Mouse (Mus musculus) macrophage (primary cell): Measurements from ENCODE around the gene Fkbp5. TPM values are rescaled to one million over a fixed set of nuclear protein-coding genes. Genes with fewer than 3 reads are reported as not detected.
"Not testable (repeated sequence)": the region's sequence is repeated elsewhere in the genome, so short reads cannot be mapped to it uniquely, and the experiment has no call there.

ENCODE experiments used
- H3K27ac ChIP-seq: fragments of 350-480 bp; formaldehyde crosslinking; 2 replicates; pipeline ENCODE4 v1.9.0; 2021
- H3K36me3 ChIP-seq: fragments of 350-480 bp; formaldehyde crosslinking; 2 replicates; pipeline ENCODE4 v1.9.0; 2021; ENCODE audit errors: inconsistent target
- H3K4me3 ChIP-seq: fragments of 350-480 bp; formaldehyde crosslinking; 2 replicates; pipeline ENCODE4 v1.9.0; 2021; ENCODE audit errors: inconsistent target
- H3K79me2 ChIP-seq: fragments of 350-480 bp; formaldehyde crosslinking; 2 replicates; pipeline ENCODE4 v1.9.0; 2021; ENCODE audit errors: inconsistent target
- WGBS: methylation state at CpG from one replicate; pipeline ENCODE4 v1.1.7; 2026; ENCODE audit warnings: inconsistent platforms; ENCODE audit not compliant: missing documents; 5-methylcytosine and 5-hydroxymethylcytosine counted together
- polyA plus RNA-seq: library from polyadenylated mRNA; stranded (reverse); fragments of 250-400 nt; gene quantifications from 3 replicates; pipeline ENCODE4 v1.2.4, GENCODE M21; 2018; ENCODE audit warnings: inconsistent platforms
- total RNA-seq, 78 experiments: library from RNA; depleted of rRNA; stranded (reverse); fragments of 250-400 nt; gene quantifications; 1 replicate in 9 of 78; 2 replicates in 24 of 78; 3 replicates in 43 of 78; 4 replicates in 2 of 78; pipeline ENCODE4 v1.2.4; 2018; ENCODE audit warnings: inconsistent platforms in 56 of 78

Fkbp5 gene
- total RNA-seq (2018; cell fraction: chromatin; rRNA removed), result 1 to 10 TPM; 3.0 to 9.8 (median 5.7) TPM
- 1 to 10 TPM; 2.8 to 7.4 (median 4.2) TPM for total RNA-seq (2018; cell fraction: cytosol; rRNA removed)
- total RNA-seq (2018; cell fraction: nucleus; rRNA removed), result 10 to 100 TPM in 2 of 26 experiments, 1 to 10 TPM in 24; 1.5 to 19.2 (median 4.9) TPM
- 3.6 to 19.6 TPM (median 5.8 TPM) in 3 replicates for polyA plus RNA-seq

DNA sequence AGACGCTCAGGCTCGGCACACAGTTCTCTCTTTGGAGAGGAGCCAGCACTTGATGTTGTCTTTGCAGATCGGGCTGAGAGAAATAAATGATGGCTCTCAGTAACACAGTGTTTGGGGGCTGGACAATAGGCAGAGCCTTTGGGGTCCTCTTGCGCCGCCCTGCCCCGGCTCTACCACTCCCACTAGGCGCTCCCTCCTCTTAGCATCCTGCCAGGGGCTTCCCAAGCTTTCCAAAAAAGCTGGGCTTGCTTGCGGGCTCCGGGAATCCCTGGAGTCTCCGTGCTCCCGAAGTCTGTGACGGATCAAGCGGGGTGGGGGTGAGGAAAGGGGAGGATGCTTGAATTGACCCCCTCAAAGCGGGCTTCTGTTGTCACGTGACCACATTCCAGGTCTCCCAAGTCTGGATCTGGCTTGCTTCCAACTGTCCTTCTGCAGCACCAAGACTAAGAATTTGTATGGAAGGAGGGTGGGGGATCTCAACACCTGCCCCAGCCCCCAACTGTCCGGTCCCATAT lies at the start of gene Fkbp5:
Gene Fkbp5, minus strand, starts transcription at position 87 of the 515 bp plus-strand sequence.
- Histone ChIP-seq H3K36me3 (no peaks in the 10 kb centered on the region), H3K4me3 (no peak within 1 kb of the TSS), H3K79me2 (no peaks in the 10 kb centered on the region), H3K27ac (no peak within 1 kb of the TSS)
- WGBS, result 49% methylated on average over 16 of the region's 16 CpGs

DNA sequence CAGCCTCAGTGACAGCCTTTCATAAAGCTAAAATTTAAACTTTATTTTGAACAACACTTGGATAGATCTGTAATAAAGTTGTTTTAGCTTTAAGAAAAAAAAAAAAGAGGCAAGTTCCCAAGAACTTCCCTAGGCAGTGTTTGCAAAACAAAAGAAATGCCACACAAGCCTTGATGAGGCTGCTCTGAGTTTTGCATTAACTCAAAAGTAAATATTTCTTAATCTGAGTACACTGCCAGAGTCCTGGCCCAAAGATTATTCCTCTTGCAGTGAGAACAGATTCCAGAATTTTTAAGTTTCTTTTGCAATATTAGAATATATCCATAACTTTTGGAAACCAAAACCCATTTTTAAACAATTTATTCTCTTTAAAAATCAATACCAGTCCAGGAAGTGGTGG lies 47.9 kb upstream of the Fkbp5 start:
- H3K36me3 ChIP-seq, result no peaks in the 10 kb centered on the region
- no peak overlapping the region for H3K27ac ChIP-seq
- no peaks in the 10 kb centered on the region for H3K79me2 ChIP-seq
- H3K4me3 ChIP-seq, result no peak overlapping the region

DNA sequence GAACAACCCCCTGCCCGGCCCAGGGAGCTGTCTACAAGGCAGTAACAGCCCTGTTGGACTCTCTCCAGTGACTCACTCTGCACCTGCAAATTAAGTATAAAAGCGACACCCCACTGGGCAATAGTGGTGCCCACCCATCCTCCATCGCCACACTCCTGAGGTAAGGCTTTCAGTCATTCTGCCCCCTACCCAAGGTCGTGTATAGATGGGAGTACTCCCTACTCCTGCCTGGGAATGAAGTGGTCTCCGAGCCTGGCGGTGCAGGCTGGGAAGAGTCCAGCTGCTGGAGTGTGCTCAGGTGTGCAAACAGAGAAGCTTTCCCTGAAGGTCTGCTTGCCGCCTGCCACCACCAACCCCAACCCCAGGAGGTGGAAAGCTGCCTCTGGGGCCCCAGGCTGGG lies 44.3 kb upstream of the Fkbp5 start:
- Histone ChIP-seq H3K36me3 (no peaks in the 10 kb centered on the region), H3K79me2 (no peaks in the 10 kb centered on the region), H3K4me3 (no peak overlapping the region), H3K27ac (no peak overlapping the region)
- WGBS, result 82% methylated on average over 7 of the region's 7 CpGs

DNA sequence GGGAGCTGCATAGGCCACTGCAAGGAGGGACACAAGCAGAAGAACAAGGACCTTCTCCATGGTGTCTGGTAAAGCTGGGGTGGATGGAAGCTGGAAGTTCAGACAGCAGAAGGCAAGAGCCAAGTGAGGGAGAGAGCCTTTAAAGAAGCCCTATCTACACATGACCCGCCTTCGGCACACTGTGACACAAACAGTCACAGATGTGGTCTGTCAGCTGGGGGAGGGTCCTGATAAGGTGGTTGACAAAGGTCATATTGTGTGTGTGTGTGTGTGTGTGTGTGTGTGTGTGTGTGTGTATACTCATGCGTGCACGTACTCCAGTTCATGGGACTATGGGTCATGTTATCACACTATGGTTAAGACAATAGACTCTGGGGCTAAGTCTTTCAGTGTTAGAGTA lies 43.3 kb upstream of the Fkbp5 start, which contains the start of gene Clps:
Gene Clps, minus strand, starts transcription at position 169 of the 400 bp plus-strand sequence.
- Histone ChIP-seq H3K79me2 (no peaks in the 10 kb centered on the region), H3K4me3 (no peak within 1 kb of the TSS), H3K27ac (no peak within 1 kb of the TSS), H3K36me3 (no peaks in the 10 kb centered on the region)
- WGBS, result 94% methylated on average over 4 of the region's 4 CpGs

DNA sequence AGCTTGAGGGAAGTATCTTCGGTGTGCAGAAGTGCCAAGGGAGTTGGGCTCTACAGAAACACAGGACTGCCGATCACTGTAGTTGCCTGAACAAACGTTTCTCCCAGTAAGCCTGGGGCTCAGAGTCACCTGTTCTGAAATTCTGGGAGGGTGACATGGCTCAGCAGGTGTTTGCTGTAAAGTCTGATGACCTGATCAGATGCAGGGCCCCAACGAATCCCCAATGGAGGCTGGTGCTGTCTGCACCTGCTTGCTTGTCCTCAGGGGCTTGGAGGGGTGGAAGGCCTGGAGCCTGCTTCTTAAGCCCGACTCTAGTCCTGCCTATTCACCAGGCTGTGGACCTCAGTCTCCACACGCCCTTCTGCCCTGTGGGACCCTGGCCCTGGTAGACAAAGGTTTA lies 40.4 kb upstream of the Fkbp5 start:
- no peak overlapping the region for H3K27ac ChIP-seq
- no peak overlapping the region for H3K4me3 ChIP-seq
- WGBS, result 81% methylated on average over 6 of the region's 6 CpGs
- no peaks in the 10 kb centered on the region for H3K36me3 ChIP-seq
- no peaks in the 10 kb centered on the region for H3K79me2 ChIP-seq

DNA sequence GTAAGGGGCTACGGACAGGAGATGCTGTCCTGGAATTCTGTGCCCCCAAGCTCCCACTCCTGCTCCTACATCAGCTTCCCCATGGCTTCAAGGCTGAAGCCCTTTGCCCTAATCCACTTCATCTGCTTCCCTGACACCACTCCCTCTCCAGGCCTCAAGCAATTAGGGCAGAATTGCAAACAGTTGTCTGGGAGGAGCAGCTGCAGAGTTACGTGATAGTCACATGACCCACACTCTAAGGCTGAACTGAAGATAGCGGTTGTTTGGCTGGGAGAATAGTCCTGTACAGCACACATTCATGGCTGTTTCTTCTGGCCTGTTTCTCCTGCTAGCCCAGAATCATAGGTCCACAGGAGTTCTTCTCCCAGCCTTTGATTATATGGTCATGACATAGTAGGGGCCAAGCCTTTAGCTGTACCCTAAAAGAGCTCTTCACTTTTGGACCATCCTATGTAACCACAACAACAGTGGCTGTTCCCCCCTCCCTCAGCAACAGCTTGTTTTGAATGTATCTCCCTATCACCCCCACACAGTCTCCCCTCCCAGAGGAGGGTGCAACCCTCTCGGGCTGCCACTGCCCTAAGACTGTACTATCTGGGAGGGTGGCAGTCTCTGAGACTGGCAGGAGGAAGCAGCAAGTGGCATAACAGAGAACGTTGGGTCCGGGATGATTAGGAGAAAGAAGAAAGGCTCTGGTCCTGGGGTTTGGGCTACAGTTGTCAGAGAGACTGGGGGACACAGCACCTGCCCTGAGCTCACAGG lies 39.5 kb upstream of the Fkbp5 start:
- Histone ChIP-seq H3K79me2 (no peaks in the 10 kb centered on the region), H3K4me3 (no peak overlapping the region)

DNA sequence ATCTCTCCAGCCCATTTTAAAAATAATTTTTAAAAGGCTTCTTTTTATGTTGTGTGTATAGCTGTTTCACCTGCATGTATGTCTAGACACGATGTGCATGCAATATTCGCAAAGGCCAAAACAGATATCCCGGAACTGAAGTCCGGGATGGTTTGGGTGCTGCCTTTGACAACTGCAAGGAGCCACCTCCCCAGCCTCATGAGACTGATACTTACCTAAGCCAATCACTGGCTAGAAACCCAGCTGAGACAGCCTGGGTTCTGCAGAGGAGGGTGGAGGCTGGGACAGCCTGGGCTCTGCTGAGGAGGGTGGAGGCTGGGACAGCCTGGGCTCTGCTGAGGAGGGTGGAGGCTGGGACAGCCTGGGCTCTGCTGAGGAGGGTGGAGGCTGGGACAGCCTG lies 36.7 kb upstream of the Fkbp5 start:
- H3K27ac ChIP-seq, H3K36me3 ChIP-seq, H3K79me2 ChIP-seq, H3K4me3 ChIP-seq: not testable (repeated sequence)
- WGBS, result 94% methylated on average over 4 of the region's 4 CpGs

More for the DNA sequence above, 39.5 kb upstream of the Fkbp5 start:
- Histone ChIP-seq H3K36me3 (no peaks in the 10 kb centered on the region), H3K27ac (no peak overlapping the region)
- 45% methylated on average over 6 of the region's 6 CpGs for WGBS

DNA sequence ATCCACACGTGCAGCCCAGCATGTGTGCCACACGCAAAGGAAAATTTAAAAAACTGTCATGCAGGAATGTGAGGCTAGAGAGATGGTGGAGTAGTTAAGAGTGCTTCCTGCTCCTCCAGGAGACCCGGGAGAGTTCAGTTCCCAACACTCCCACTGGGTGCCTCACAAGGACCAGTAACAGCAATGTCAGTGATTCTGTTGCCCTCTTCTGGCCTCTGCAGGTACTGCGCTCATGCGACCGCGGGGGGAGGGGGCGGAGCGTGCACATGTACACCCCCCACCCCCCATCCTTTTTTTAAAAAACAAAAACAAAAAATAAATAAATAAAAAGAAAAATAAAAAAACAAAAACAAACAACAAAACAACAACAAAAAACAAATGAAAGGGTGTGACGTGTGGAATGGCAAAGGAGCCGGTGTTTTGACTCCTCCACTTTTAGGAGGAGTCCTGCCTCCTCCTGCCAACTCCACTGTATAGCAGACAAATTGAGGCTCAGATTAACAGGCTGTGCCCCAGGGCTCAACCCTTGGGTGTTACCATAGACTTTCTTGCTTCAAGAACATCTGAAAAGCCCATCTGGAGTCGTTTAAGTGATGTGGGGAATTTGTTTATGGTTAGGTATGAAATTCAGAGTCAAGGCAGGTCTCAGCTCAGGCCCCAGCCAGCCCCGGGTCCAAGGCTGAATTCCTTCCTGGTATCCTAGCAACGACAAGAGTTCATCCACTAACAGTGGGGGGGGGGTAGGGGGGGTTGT lies 35.9 kb upstream of the Fkbp5 start:
- Histone ChIP-seq H3K36me3 (no peaks in the 10 kb centered on the region), H3K79me2 (no peaks in the 10 kb centered on the region), H3K27ac (no peak overlapping the region), H3K4me3 (no peak overlapping the region)
- 34% methylated on average over 7 of the region's 14 CpGs for WGBS

DNA sequence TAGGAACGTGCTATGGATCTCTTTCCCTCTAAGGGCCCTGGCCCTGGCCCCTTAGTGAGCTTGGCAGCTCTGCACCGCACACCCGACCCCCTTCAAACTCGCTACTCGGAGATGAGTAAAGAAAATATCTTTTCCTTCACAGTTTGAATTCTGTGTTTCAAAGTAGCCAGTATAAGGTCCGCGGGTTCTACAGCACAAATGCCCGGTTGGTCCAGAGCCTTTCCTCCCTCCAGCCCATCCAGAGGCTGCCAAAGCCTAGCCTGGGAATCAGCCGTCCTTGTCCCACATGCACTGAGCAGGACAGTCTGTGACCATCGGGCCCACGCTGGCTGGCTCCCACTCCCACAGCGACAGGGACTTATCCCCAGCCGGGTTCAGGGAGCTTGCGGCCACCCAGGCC lies 31.8 kb upstream of the Fkbp5 start, which contains the start of gene Clpsl2:
Gene Clpsl2, plus strand, starts transcription at position 301 of the 400 bp plus-strand sequence.
- Histone ChIP-seq H3K36me3 (no peaks in the 10 kb centered on the region), H3K79me2 (no peaks in the 10 kb centered on the region), H3K27ac (no peak within 1 kb of the TSS), H3K4me3 (no peak within 1 kb of the TSS)
- WGBS, result 78% methylated on average over 14 of the region's 14 CpGs

DNA sequence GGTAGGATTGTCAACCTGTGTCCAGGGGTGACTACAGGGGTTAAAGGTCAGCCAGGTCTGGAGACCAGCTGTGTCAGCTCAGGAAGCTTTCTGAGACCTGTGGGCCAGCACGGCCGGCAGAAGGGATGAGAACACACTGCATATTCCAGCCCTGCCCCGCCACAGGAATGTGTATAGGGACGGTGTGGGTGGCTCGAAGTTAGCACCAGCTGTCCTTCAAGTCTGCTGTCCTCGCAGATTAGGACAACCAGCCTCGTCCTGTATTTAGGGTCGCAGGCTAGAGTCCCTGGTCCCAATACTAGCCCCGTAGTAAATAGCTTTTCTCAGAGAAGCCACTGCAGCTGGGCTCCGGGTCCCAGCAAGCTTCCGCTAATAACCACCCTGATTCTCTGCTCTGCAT lies 31.2 kb upstream of the Fkbp5 start:
- no peak overlapping the region for H3K27ac ChIP-seq
- H3K36me3 ChIP-seq, result no peaks in the 10 kb centered on the region
- no peak overlapping the region for H3K4me3 ChIP-seq
- H3K79me2 ChIP-seq, result no peaks in the 10 kb centered on the region
- 73% methylated on average over 10 of the region's 11 CpGs for WGBS

DNA sequence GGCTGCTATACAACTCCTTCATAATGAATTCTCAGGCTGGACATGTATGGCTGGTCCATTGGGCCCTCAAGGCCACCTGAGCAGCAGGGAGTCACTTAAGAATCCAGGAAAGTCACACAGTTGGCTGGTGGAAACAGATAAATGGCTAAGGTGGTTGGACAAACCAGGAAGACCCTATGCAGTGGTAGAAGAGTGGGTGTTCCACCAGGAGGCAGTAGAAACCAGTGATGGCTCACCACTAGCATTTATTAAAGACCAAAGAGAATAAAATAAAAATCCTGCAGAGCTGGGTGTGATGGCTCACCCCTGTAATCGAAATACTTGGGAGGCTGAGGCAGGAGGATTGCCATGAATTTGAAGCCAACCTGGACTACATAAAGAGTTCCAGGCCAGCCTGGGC lies 29.6 kb upstream of the Fkbp5 start:
- H3K4me3 ChIP-seq, result no peak overlapping the region
- WGBS, result 77% methylated on average over 1 of the region's 1 CpGs
- H3K36me3 ChIP-seq, result no peaks in the 10 kb centered on the region
- no peak overlapping the region for H3K27ac ChIP-seq
- no peaks in the 10 kb centered on the region for H3K79me2 ChIP-seq

DNA sequence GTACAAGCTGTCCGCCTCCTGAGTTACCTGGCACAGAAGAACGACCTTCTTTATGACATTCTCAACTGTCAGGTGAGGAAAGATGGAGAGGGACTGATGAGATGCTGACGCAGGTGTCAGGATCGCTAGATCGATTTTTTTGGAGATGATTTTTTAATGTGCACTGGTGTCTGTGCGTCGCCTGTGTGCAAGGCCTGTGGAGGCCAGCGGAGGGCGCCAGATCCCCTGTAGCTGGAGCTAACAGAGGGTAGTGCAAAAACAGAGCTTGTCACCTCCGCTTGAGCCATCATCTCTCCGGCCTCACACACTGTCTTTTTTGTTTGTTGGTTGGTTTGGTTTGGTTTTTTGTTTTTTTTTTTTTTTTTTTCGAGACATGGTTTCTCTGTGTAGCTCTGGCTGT lies 20.6 kb upstream of the Fkbp5 start:
- WGBS, result 70% methylated on average over 11 of the region's 12 CpGs
- no peak overlapping the region for H3K4me3 ChIP-seq
- H3K36me3 ChIP-seq, result no peaks in the 10 kb centered on the region
- no peaks in the 10 kb centered on the region for H3K79me2 ChIP-seq
- H3K27ac ChIP-seq, result no peak overlapping the region

DNA sequence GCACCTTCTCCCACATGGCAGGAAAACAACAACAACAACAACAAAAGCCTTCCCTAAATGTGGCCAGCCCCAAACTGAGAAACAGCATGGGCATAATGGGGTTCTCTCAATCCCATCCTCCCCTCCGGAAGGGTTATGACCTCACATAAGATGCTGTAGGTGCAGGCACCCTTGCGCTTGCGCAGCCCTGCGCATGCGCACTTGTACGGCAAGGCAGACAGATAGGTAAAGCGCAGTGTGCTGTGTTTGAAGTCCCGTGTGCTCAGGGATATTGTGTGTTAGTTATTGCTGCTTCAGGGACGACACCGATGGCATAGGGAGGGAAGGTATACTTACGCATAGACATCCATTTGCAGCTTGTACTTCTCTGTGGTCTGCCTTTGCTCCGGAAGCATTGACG lies 16.0 kb upstream of the Fkbp5 start:
- no peaks in the 10 kb centered on the region for H3K79me2 ChIP-seq
- no peak overlapping the region for H3K27ac ChIP-seq
- 95% methylated on average over 13 of the region's 13 CpGs for WGBS
- no peak overlapping the region for H3K4me3 ChIP-seq
- H3K36me3 ChIP-seq, result no peaks in the 10 kb centered on the region

DNA sequence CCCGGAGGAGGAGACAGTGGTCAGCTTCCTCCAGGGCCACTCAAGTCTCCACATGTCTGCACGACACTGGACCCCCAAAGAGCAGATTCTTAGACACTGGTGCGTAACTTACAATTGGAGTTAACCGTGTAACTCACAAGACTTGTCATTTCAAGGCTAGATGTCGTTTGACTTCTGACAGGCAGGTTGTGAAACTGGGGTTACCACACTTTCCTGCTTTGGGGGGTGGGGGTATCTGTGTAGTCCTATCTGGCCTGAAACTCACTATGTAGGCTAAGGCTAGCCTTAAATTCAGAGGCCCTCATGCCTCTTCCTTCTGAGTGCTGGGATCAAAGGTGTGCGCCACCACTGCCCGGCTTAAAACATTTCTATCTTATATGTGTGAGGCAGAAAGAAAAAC lies 15.2 kb upstream of the Fkbp5 start:
- Histone ChIP-seq H3K4me3 (no peak overlapping the region), H3K79me2 (no peaks in the 10 kb centered on the region), H3K27ac (no peak overlapping the region), H3K36me3 (no peaks in the 10 kb centered on the region)
- WGBS, result 65% methylated on average over 7 of the region's 7 CpGs

DNA sequence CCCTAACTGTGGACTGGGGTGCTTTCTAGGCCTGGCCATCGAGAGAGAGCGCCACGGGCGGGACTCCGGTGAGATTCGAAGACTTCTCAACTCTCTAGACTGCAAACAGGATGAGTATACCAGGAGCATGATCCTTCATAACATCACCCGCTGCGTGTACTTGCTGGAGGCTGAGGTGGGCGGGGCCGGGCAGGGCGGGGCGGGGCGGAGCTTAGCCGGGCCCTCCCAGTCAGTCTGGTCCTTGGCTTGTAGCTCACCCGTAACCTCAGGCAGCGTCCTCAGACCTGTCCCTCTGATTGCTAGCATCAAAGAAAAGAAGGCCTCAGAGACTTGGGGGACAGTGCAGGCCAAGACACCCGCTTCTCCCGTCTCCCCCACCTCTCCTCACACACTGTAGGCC lies 14.6 kb upstream of the Fkbp5 start:
- no peak overlapping the region for H3K4me3 ChIP-seq
- H3K79me2 ChIP-seq, result no peaks in the 10 kb centered on the region
- no peaks in the 10 kb centered on the region for H3K36me3 ChIP-seq
- H3K27ac ChIP-seq, result no peak overlapping the region
- 51% methylated on average over 18 of the region's 18 CpGs for WGBS
